10 mouse cellular contexts compared by ENCODE assay signal in the genomic region with DNA sequence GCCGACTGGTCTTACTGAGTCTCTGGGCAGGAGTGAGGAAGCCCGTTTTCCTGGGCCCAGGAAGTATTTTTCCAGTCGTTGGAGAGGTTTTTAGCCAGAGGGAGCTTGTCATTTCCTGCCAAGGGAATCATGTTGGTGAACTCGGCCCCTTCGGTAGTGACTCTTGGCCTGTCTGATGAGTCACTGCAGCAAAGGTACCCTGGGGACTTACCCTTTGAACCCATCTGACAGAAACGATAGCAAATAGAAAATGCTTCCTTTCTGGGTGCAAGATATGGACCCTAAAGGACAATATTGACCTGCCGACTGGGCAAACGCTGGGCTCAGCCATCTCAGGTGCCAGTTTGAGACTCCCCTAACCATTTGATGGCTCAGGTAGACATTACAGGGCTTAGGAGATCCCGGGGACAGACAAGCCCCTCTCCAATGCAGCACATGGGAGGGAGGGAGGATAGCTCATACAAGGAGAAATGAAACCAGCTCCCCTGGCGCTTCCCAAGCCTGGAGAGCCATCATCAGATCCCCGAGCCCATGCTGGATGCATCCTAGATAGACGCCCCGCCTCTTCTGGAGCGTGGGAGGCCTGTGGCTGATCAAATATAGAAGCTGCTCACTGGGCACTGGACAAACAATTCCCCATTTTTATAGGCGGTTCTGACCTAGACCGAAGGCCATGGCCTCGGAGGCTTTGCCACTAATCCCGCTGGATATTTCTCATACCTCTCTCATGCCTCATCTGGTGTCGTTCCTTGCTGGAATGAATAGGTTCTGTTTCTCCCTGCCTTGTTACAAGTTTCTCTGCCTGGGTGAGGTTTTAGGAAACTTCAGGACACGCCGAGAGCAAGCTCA.
A peak's percentile ranks its signal among the peaks of the same experiment; 100 is the strongest.
DNase-seq lines count a peak whose midpoint lies in the region; ATAC-seq and TF ChIP-seq lines count a peak whose summit lies in the region.
"Had no signal": no experiment of that assay in that cellular context is flagged by ENCODE, and none has a peak within 500 bp of the region (broad histone marks: within the 10 kb centered on the region; RNA-seq: fewer than 3 reads in every experiment).

No protein-coding gene starts in this region.

- 69% methylated on average over 21 of the region's 21 CpGs for WGBS in midbrain, embryonic 10.5 days
- 76% methylated on average over 21 of the region's 21 CpGs for WGBS in midbrain, embryonic 14.5 days
- WGBS in stomach, postnatal 0 days = 52% methylated on average over 21 of the region's 21 CpGs

- no peaks in the 10 kb centered on the region for H3K9me3 ChIP-seq in midbrain, embryonic 10.5 days (replicated peaks)
- no peaks in the 10 kb centered on the region for H3K9me3 ChIP-seq in midbrain, embryonic 14.5 days (ENCODE audit: control insufficient read depth, low read length)
- no peaks in the 10 kb centered on the region for H3K9me3 ChIP-seq in stomach, postnatal 0 days (ENCODE audit: control insufficient read depth, low read length)
- H3K9me3 ChIP-seq: neural tube, embryonic 13.5 days had no signal

- no peak overlapping the region for H3K4me2 ChIP-seq in midbrain, embryonic 14.5 days (ENCODE audit: low read length)
- H3K4me2 ChIP-seq in stomach, postnatal 0 days (replicated peaks; ENCODE audit: low read depth) = no peak overlapping the region

- H3K27me3 ChIP-seq in midbrain, embryonic 10.5 days (ENCODE audit: low read depth, poor library complexity, severe bottlenecking) = no peaks in the 10 kb centered on the region
- no peaks in the 10 kb centered on the region for H3K27me3 ChIP-seq in midbrain, embryonic 14.5 days (ENCODE audit: control insufficient read depth, insufficient read depth, low read length)
- no peaks in the 10 kb centered on the region for H3K27me3 ChIP-seq in stomach, postnatal 0 days (ENCODE audit: control insufficient read depth, insufficient read depth, low read length)
- H3K27me3 ChIP-seq: neural tube, embryonic 13.5 days had no signal

- H3K9ac ChIP-seq in midbrain, embryonic 14.5 days (replicated peaks; ENCODE audit: low read length) = no peak overlapping the region
- no peak overlapping the region for H3K9ac ChIP-seq in stomach, postnatal 0 days (ENCODE audit: low read length)
- H3K9ac ChIP-seq: neural tube, embryonic 13.5 days had no signal

- no peaks in the 10 kb centered on the region for H3K36me3 ChIP-seq in midbrain, embryonic 10.5 days
- H3K36me3 ChIP-seq in midbrain, embryonic 14.5 days (ENCODE audit: control insufficient read depth, insufficient read depth, low read length) = no peaks in the 10 kb centered on the region
- H3K36me3 ChIP-seq in stomach, postnatal 0 days (ENCODE audit: control insufficient read depth, insufficient read depth, low read length) = no peaks in the 10 kb centered on the region
- H3K36me3 ChIP-seq: neural tube, embryonic 13.5 days had no signal

- H3K4me3 ChIP-seq in midbrain, embryonic 10.5 days = 0 out of 2 replicates have a peak overlapping the region, but pooled peaks have one; percentile 7
- no peak overlapping the region for H3K4me3 ChIP-seq in midbrain, embryonic 14.5 days (replicated peaks; ENCODE audit: low read depth, low read length)
- no peak overlapping the region for H3K4me3 ChIP-seq in stomach, postnatal 0 days (ENCODE audit: low read depth, low read length)
- H3K4me3 ChIP-seq: erythroblast, embryonic 14.5 days; neural tube, embryonic 13.5 days had no signal

- H3K27ac ChIP-seq in midbrain, embryonic 10.5 days (replicated peaks) = peak overlapping the region; percentile 80
- no peak overlapping the region for H3K27ac ChIP-seq in midbrain, embryonic 14.5 days (replicated peaks; ENCODE audit: low read depth, low read length)
- H3K27ac ChIP-seq in stomach, postnatal 0 days (replicated peaks) = peak overlapping the region; percentile 71

- DNase-seq in adrenal gland, adult (ENCODE audit: inconsistent age in 2 of 2, low spot score in 1 of 2) = peak; percentile 82 to 89
- no peak for DNase-seq in adrenal gland, postnatal 4 days (ENCODE audit: low spot score in 2 of 2)
- DNase-seq in midbrain, embryonic 10.5 days (ENCODE audit: low spot score) = no peak
- no peak for DNase-seq in midbrain, embryonic 14.5 days
- peak; percentile 15 for DNase-seq in liver
- DNase-seq in stomach, postnatal 0 days (ENCODE audit: low spot score) = peak; percentile 60
- no peak for DNase-seq in spleen, adult 12 weeks (ENCODE audit: low spot score)

- no peak for TF ChIP-seq EP300 in stomach, postnatal 0 days (optimal IDR thresholded peaks at IDR 0.05)

- no peak for ATAC-seq in midbrain, embryonic 14.5 days (ENCODE audit: low FRiP score, low TSS enrichment)
- peak; percentile 76 for ATAC-seq in stomach, postnatal 0 days (ENCODE audit: low FRiP score, low TSS enrichment)
- no peak for ATAC-seq in erythroblast, adult 5-6 weeks (replicated peaks; ENCODE audit: low FRiP score, poor library complexity, severe bottlenecking)

- peaks cover 87% of the 10 kb centered on the region for H3K4me1 ChIP-seq in midbrain, embryonic 10.5 days
- peaks cover 43% of the 10 kb centered on the region for H3K4me1 ChIP-seq in midbrain, embryonic 14.5 days (ENCODE audit: control insufficient read depth, insufficient read depth, low read length)
- peaks cover 5% of the 10 kb centered on the region for H3K4me1 ChIP-seq in stomach, postnatal 0 days (replicated peaks; ENCODE audit: control insufficient read depth, insufficient read depth)

- no peak for TF ChIP-seq CTCF in stomach, postnatal 0 days (IDR thresholded peaks at IDR 0.05; ENCODE audit: low read depth)

Comparison
In these comparisons a context has a peak if more than half of its experiments do, and no peak if none do; other contexts are left out.
1. DNase-seq: peak in adrenal gland, adult (2 of 2), liver (single experiment) and stomach, postnatal 0 days (single experiment); none in adrenal gland, postnatal 4 days (0 of 2), midbrain, embryonic 10.5 days (single experiment), midbrain, embryonic 14.5 days (single experiment) and spleen, adult 12 weeks (single experiment).